Mouse (Mus musculus) gastrocnemius, postnatal 25 days (tissue): ENCODE measurements around the gene Atad5. TPM values are rescaled to one million over a fixed set of nuclear protein-coding genes. Genes with fewer than 3 reads are reported as not detected.
A peak's percentile ranks its signal among the peaks of the same experiment; 100 is the strongest.
"Not testable (repeated sequence)": the region's sequence is repeated elsewhere in the genome, so short reads cannot be mapped to it uniquely, and the experiment has no call there.

Source experiments
- DNase-seq: peaks from one replicate; pipeline ENCODE4 v3.0.0; 2022
- total RNA-seq, 2 experiments: library from RNA; stranded (reverse); gene quantifications; 1 replicate in 1 of 2; 2 replicates in 1 of 2; pipeline ENCODE4 v1.2.3; 2021

The Atad5 gene
- total RNA-seq, 2 experiments from 2014 or later = 0.72 to 0.99 TPM

DNA sequence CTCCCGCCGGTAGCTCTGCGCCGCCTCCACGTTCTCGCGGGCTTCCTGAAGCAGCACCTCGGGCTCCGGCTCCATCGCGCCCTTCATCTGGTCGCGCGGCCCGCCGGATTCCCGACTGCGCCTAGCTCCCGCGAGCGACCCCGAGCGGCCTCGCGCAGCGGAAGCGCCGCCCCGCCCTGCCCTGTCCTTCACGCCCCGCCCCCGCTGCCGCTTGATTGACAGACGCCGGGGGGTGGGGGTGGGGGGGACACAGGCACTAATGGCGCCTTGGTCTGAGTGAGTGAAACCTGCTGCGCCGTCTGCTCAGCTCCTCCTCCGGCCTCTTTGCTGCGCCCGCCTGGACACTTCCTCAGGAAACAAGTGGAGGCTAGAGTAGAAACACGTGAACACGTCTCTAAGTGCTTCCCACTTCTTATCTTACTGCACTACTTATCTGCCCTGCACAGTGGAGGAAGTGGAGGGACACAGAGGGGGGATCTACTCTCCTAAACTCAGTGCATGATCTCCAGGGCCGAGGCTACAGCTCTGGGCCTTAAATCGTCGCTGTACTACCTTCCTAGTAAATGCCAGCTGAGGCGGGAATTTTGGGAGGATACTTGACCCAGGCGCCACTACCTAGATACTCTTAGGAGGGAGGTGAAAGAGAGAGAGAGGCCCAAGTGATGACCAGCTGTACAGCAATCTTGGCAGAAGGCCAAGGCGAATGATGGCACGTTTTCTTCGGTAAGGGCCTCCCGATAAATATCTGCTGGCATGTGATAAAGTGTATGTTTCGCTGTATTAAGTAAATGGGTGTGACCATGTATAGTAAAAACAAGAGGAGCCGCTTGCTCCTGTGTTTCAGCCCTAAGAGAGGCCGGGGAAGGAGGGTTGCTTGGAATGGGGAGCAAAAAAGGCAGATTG, 8.1 kb upstream of the Atad5 start, which contains the start of gene Crlf3:
Gene Crlf3 (minus strand): TSS at position 166 of the 903 bp plus-strand sequence.
- DNase-seq = peak; percentile 95

DNA sequence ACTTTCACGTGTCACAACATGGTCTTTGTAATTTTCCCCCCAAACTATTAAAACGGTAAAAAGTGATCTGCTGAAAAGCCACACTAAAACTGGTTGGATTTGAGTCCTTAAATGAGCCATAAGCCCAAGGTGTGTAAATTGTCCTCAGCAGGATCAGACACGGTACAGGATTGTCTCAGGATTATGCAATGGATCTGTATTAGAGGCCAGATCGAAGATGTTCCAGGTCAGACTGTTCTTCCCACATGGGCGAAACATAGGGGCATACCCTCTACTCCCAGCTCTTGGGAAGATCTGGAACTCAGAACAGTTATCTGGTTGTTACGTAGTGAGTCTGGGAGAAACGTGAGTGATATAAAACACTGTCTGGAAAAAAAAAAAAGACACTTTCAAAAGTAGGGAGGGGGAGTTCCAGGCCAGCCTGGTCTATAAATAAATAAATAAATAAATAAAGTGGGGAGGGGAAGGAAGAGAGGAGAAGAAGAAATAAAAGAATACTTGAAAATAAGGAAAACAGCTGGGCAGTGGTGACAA, 7.3 kb upstream of the Atad5 start:
- no peak for DNase-seq

DNA sequence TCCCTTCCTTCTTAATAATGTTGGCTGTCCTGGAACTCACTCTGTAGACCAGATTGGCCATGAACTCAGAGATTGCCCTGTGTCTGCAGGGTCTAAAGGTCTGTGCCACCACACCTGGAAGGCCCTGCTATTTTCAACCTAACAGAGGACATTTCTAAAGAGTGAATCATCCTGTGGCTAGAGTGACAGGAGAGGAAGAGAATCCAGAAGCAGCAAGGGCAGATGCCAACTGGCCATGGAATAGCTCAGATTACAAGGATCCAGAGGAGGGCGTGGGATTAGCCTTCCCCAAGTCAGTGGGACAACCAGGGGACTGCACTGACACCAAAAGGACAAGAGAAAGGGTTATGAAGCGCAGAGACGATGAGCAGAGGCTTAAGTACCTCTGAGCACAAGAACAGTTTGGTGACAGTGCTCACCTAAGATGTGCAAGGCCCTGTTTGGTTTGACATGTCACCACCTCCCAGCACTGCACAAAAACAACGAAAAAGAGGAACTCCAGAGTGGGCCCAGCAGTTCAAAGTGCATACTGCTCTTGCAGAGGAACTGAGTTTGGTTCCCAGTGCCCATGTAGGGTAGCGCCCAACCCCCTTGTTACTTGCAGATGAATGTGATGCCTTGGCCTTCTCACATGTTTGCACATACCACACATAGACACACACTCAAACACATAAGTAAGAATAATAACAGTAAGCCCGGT, 3.7 kb upstream of the Atad5 start:
- DNase-seq = no peak

DNA sequence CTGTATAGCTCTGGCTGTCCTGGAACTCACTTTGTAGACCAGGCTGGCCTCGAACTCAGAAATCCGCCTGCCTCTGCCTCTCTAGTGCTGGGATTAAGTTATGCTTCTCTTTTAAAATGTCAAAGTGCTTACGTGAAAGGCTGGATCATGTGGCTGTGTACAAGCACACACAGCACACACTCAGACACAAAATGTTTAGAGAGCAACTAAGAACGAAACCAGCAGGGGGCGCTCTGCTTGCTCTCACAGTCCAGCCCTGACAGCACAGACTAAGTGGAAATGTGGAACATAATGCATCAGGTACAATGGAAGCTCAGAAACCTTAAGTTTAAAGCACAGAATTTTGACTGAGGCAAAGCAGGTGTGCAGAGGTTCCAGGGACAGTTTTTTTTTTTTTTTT, 2.4 kb upstream of the Atad5 start:
- peak; percentile 62 for DNase-seq

DNA sequence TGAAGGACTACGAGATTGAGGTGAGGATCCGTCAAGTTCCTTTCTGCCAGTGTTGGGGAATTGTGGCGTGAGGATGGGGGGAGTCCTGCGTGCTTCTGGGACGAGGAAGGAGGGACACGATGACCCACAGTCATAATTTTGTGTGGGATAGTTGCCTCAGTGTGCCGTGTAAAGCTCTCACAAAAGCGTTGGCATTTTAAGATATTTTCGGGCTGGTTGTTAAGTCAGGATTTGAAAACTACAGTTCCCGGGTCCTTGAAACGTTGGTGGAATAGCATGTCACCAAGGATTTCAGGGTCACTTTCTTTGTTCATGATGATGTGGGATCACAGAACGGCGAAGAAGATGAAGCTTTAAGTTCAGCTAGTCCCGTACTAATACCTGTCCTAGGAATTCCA, 616 bp downstream of the Atad5 start:
- DNase-seq = no peak

DNA sequence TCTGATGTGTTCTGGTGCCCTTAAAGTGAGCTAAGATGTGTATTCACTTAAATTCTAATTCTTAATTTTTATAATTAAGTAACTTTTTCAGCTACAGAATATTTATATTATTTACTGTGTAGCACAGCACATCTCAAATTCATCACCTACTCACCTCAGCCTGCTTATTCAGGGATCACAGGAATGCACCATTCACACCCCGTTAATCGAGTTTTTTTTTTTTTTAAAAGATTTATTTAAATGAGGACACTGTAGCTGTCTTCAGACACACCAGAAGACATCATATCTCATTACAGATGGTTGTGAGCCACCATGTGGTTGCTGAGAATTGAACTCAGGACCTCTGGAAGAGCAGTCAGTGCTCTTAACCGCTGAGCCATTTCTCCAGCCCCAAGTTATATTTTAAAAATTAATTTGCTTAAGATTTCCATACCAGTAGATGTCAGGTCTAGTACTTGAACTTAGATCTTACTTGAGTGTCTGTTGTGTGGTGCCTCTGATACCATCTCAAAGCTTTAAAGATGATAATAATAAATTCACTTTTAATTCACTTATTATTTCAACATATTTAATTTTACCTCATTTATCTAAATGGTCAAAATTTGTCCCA, 1.5 kb downstream of the Atad5 start:
- no peak for DNase-seq

DNA sequence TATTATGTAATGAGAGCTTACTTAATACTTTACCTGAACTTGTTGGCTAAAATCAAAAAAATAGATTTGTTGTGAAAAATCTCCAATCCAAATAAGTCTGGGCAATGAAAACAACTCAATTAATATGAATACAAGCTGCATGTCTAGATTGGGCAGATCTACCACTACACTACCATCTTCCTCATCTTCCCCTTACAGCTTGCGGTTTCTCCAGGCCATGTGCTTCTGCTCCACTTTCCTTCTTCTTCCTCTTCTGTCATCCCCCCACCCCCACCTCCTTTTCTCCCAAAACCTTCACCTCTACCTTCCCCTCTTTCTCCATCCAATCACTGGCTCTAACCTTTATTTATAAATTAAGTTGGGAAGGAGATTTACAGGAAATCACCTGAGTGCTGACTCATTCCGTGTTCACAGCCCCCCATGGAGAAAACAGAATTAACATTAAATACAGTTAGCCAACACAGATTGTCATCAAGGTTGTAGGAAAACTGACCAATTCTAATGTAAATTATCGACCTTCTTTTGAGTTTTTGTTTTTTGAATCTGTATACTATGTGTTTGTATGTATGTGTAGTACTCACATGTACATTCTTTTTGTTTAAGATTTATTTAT, 9.3 kb downstream of the Atad5 start:
- DNase-seq = no peak

DNA sequence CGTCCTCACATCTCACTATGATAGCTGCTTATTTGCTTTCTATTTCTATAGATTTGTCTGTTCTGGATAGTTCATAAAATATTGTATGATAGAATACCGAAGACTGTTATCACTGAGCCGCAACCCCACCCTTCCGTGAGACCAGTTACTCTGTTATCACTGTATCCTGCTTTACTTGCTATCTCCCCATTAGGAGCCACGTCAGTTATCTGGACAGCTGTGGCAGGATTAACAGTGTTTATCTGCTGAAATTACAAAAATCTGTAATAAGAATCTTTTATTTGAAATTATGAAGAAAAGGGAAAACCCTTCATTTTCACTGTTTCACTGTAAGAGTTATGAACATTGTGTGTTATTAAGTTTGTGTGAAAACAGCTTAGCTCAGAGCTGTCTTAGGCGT, 12.1 kb downstream of the Atad5 start:
- no peak for DNase-seq

DNA sequence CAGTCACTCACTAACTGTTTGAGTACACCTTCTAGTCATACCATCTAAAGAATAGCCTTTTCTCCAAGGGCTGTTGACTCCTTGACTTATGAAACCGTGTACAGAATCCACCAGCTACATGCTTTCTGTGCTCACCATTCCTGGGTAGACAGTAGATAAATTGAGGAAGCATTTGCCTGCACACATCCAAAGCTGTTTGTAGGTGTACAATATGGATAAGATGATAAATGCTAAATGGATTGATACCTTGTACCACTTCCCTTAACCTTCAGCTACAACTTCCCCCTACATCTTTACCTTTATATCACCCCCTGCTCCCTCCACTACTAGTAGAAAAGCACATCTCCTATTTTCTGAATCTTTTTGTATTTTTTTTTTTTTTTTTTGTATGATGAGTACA, 15.2 kb downstream of the Atad5 start:
- DNase-seq = no peak

DNA sequence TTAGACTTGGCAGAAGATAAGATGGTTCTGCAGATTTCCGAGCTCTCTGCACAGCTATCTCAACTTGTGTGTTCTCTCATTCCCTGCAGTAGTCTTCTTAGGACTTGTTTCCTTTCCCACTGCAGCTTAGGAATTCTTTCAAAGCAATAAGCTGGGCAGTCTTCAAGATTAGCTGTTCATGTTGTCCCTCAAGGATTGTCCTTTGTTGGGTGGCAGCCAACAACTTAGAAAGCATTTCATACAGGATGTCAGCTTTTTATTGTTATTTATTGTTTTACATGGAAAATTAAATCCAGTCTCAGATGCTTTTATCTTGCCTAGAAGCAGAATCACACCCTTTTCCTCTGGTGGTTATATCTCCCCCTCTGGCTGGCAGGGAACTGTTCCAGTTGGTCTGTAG, 27.2 kb downstream of the Atad5 start:
- no peak for DNase-seq

DNA sequence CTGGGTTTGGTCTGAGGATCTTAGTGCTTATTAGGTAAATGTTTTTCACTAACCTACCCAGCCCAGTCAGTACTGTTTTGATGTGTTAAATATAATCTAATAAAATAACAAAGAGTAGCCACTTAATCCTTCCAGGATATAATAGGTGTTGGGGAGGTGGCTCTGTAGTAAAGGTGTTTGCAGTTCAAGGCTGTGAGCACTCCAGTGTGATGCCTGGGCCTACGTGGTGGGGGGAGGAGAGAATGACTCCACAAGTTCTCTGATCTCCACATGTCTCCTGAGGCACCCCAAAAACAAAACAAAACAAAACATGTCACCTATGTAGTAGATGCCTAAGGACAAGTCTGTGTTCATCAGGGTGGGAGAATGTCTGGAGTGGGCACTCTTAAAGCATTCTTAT, 42.9 kb downstream of the Atad5 start:
- DNase-seq = no peak

DNA sequence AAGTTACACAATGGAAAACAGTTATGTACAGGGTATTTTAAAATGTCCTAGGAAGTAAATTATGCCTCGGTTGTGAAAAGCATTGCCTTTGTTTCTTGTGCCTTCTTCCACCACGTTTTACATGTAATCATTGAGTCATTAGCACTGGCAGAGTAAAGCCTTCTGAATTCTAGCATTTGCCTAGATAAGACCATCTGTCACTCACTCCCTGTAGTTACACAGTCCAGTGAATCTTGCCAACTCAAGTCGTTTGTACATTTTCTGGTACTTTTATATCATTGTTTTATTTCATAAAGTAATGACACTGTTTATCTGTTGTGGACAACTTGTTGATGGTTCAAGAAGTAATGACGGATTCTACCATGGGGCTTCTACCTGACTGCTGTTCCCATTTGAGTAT, 45.5 kb downstream of the Atad5 start:
- no peak for DNase-seq

DNA sequence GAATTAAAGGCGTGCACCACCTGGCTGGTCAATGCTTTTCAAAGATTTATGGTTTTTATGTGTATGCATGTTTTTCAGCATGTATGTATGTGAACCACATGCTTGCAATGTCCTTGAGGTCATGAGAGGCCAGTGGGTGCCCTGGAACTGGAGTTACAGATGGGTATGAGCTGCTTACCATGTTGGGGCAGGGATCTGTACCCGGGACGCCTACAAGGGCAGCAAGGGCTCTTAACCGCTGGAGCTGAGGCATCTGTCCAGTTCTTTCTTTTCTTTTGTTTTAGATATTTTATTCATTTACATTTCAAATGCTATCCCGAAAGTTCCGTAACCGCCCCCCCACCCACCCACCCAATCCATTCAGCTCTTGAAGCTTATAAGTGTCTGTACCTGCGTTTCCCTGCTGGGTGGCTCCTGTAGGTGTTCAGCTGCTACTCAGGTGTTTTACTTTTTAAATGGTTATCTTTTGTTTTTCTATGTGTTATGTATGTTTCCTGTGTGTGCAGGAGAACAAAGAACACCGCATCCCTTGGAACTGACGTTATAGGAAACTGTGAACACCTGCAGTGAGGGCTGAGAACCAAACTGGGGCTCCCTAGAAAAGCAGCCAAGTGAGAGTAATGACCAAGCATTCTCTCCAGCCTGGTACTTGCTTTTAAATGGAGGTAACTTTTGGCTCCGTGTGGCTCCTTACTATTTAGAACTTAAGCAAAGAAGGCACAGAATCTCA, 46.9 kb downstream of the Atad5 start:
- DNase-seq = no peak

DNA sequence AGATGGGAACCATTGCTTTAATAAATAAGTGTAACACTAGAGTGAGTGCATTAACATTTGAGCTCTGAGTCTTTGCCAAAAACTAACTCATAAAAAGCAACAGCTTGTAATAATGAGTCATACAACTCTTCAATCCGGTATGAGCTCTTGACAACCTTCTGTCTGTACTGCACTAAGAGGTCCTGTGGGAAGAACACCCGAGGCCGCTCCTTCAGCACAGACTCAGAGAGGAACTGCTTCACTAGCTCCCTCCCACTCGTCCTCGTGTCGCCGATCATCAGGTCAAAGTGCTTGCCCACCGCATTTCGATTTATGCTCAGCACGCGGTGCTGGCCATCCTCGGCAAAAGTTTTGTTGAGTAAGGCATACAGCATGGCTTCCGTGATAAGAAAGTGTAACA, 47.6 kb downstream of the Atad5 start:
- no peak for DNase-seq

DNA sequence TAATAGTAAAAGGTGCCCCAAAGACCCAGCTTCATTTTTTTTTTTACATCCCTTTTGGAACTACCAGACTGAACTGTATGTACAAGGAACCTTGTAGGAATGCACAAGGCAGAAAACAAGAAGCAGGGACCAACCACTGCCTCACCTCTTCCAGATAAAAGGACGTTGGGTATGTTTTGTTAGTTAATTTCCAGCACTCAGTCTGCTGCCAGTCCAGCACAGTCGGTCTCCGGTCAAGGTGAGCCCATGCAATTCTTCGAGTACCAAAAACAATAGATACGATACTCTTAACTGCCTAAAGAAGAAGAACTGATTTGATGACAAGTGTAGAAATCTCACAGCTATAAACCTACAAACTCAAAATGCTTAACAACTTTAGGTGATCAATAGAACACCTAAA, 48.6 kb downstream of the Atad5 start:
- no peak for DNase-seq

DNA sequence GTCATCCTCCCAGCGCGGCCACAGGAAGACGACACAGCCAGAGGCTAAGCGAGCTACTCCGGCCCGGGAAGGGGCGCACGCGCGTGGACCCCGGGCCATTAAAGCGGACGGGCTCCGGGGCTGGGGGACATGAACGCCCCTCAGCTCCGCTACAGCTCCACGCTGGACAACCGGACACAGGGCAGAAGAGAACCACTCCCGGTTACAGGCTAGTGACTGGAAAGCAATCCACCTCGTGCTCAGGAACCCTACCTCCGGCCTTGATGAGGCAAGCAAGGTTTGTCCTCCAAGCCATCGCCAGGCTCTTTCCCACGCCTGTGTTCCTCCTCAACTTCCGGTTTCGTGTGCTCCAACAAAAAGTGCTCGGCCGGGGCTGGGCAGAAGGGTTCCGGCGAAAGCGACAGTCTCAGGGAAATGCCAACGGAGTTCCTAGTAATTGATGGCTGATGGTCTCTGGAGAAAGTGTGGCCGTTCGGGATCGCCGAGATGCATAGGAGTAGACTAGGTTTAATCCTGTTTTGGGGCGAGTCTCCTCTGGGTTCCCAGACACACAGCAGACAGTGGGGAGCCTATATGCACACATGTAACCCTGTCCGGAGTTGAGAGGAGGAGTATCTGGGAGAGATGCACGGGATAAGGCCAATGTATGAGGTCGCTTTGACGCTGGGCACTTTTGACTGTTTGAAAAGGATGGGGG, 52.8 kb downstream of the Atad5 start, which contains the start of gene Tefm:
Gene Tefm (minus strand): TSS at position 351 of the 697 bp plus-strand sequence.
- DNase-seq = peak; percentile 77

DNA sequence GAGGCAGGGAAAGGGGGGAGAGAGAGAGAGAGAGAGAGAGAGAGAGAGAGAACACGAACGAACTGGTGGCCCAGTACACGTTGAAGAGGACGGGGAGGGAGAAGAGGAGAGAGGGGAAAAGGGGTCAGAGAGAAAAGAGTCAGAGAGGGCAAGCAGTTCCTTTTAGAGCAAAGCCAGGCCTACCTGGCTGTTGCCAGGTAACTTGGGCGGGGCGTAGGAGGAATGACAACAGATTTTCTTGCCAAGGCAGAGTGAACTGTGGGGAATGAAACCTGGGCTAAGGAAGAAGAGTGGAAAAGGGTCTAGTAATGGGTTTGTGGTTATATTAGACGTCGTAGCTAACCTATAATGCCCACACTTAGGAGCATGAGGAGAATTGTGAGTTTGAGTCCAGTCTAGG, 53.7 kb downstream of the Atad5 start:
- no peak for DNase-seq

DNA sequence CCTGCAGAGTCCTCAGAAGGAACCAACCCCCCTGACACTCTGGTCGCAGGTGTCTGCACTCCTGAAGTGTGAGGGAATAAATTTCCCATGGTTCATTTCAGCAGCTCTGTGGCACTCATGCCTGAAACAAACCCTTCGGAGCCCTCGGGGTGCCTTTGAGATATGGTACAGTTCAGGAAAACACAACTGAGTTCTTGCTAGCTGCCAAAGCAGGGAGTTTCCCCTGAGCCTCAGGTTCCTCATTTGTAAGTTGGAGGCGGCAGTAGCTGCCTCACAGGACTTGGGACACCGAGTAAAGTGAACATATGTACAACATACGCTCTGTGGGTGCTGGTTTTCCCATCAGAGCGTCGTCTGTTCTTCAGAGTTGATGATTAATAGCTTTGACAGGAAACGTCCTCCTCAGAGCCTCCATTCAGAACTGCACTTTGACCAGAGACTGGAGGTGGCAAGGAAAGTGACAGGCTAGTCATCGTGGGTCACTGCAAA, 56.6 kb downstream of the Atad5 start:
- no peak for DNase-seq

DNA sequence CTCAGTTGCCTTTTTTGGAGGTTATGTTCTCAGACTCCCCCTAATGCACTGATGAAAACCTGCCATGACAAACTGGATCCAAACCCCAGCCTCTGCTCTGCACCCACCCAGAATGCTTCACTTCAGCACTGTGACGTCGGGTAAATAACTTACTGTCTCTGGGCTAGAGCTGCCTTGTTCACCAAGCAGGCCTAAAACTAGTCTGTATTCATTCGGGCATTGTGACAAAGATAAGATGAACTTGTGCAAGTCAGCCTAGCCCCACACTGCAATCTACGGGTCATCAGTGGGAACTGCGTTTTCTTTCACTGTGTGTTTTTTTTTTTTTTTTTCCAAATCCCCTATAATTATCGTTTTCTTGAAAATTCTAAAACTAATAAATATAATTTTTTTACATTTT, 58.5 kb downstream of the Atad5 start:
- no peak for DNase-seq

DNA sequence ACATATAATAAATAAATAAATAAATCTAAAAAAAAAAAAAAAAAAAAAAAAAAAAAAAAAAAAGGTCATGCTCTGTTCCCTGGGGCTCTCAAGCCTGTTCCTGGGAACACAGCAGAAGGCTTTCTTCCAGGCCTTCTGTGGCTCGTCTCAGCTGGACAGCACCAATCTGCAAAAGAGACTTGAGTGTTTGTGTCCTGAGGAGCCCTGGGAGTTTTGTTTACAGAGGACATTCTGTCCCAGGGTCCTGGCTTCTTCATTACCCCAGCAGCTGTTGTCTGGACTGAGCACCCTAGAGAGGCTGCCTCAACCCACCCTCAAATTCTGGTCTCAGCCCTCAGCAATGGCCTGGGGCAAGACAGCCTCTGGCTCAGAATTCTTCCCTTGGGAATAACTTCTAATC, 59.1 kb downstream of the Atad5 start:
- DNase-seq = peak; percentile 75

DNA sequence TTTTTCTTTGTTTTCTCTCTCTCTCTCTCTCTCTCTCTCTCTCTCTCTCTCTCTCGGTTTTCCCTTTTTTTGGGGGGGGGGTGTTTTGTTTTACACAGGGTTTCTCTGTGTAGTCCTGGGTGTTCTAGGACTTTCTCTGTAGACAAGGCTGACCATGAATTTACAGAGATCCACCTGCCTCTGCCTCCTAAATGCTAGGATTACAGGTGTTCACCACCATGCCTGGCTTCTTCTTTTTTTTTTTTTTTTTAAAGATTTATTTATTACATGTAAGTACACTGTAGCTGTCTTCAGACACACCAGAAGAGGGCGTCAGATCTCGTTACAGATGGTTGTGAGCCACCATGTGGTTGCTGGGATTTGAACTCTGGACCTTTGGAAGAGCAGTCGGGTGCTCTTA, 59.8 kb downstream of the Atad5 start:
- DNase-seq = not testable (repeated sequence)
